In the genomic region with DNA sequence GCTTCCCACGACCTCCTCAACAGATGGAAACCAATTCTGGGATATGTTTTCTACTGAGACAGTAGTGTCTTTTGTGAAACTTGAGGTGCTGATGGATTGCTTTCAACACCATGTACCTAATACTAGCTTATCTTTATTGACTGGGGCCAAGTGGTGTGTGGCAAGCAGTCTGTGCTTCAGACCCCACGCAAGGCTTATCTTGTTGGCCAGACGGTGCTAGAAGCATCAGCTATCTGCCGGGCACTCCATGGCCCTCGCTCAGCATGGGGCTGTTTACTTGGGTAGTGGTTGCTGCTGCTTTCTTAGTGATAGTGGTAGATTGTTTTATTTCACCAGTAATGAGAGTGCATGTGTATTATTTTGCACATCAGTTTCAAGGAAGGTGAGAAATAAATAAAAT, we compare ENCODE assay signal across 20 mouse cellular contexts. TPM values are rescaled to one million over a fixed set of nuclear protein-coding genes. Genes with fewer than 3 reads are reported as not detected.
DNase-seq lines count a peak whose midpoint lies in the region; ATAC-seq and TF ChIP-seq lines count a peak whose summit lies in the region.
"Had no signal": no experiment of that assay in that cellular context is flagged by ENCODE, and none has a peak within 500 bp of the region (broad histone marks: within the 10 kb centered on the region; RNA-seq: fewer than 3 reads in every experiment).

No protein-coding gene starts in this region.

- TF ChIP-seq CTCF in forebrain, postnatal 0 days (IDR thresholded peaks at IDR 0.05; ENCODE audit: low read depth), result no peak

- H3K4me3 ChIP-seq in liver, embryonic 16.5 days (ENCODE audit: low read depth, low read length), result no peak overlapping the region
- H3K4me3 ChIP-seq in forebrain, postnatal 0 days (ENCODE audit: low read depth, low read length), result no peak overlapping the region
- no peak overlapping the region for H3K4me3 ChIP-seq in midbrain, embryonic 10.5 days
- H3K4me3 ChIP-seq: embryonic facial prominence, embryonic 12.5 days; forebrain, embryonic 13.5 days; midbrain, embryonic 12.5 days had no signal

- peaks cover 58% of the 10 kb centered on the region for H3K4me1 ChIP-seq in liver, embryonic 16.5 days (ENCODE audit: control insufficient read depth, low read depth, low read length)
- no peaks in the 10 kb centered on the region for H3K4me1 ChIP-seq in forebrain, postnatal 0 days (ENCODE audit: insufficient read depth)
- no peaks in the 10 kb centered on the region for H3K4me1 ChIP-seq in midbrain, embryonic 10.5 days
- H3K4me1 ChIP-seq: embryonic facial prominence, embryonic 12.5 days; forebrain, embryonic 13.5 days; midbrain, embryonic 12.5 days had no signal

- H3K4me2 ChIP-seq in liver, embryonic 16.5 days (ENCODE audit: low read depth, low read length), result peak overlapping the region; percentile 54
- no peak overlapping the region for H3K4me2 ChIP-seq in forebrain, postnatal 0 days (ENCODE audit: low read depth)
- H3K4me2 ChIP-seq: embryonic facial prominence, embryonic 12.5 days; forebrain, embryonic 13.5 days; midbrain, embryonic 12.5 days had no signal

- DNase-seq in spleen, adult 12 weeks (ENCODE audit: low spot score), result peak; percentile 74
- DNase-seq in spleen, adult 18-20 months, result no peak
- no peak for DNase-seq in MN1 (ENCODE audit: low spot score)
- DNase-seq in forebrain, postnatal 0 days, result no peak
- no peak for DNase-seq in midbrain, embryonic 10.5 days (ENCODE audit: low spot score)
- DNase-seq: cerebellum, adult 9-11 months; gastrocnemius, postnatal 10 days; thymus, postnatal 4 days had no signal

- peak; percentile 92 for ATAC-seq in erythroblast, adult 5-6 weeks (replicated peaks; ENCODE audit: low FRiP score, poor library complexity, severe bottlenecking)
- ATAC-seq in liver, embryonic 16.5 days (ENCODE audit: low read depth), result peak; percentile 99
- no peak for ATAC-seq in forebrain, postnatal 0 days
- ATAC-seq: forebrain, embryonic 13.5 days had no signal

- WGBS in liver, embryonic 16.5 days (ENCODE audit: insufficient replicate concordance), result 18% methylated on average over 5 of the region's 5 CpGs
- 94% methylated on average over 5 of the region's 5 CpGs for WGBS in forebrain, postnatal 0 days
- WGBS in midbrain, embryonic 10.5 days, result 85% methylated on average over 5 of the region's 5 CpGs

- no peaks in the 10 kb centered on the region for H3K27me3 ChIP-seq in liver, embryonic 16.5 days (ENCODE audit: control insufficient read depth, insufficient read depth, low read depth, low read length)
- no peaks in the 10 kb centered on the region for H3K27me3 ChIP-seq in forebrain, postnatal 0 days (ENCODE audit: insufficient read depth, low read length)
- H3K27me3 ChIP-seq in midbrain, embryonic 10.5 days (ENCODE audit: low read depth, poor library complexity, severe bottlenecking), result no peaks in the 10 kb centered on the region
- H3K27me3 ChIP-seq: embryonic facial prominence, embryonic 12.5 days; forebrain, embryonic 13.5 days; midbrain, embryonic 12.5 days had no signal

- peaks cover 66% of the 10 kb centered on the region for H3K36me3 ChIP-seq in liver, embryonic 16.5 days (ENCODE audit: control insufficient read depth, insufficient read depth)
- peaks cover 54% of the 10 kb centered on the region for H3K36me3 ChIP-seq in forebrain, postnatal 0 days (ENCODE audit: insufficient read depth)
- H3K36me3 ChIP-seq in midbrain, embryonic 10.5 days, result peaks cover 85% of the 10 kb centered on the region

- peak overlapping the region; percentile 54 for H3K9ac ChIP-seq in liver, embryonic 16.5 days (ENCODE audit: low read depth, low read length)
- no peak overlapping the region for H3K9ac ChIP-seq in forebrain, postnatal 0 days
- H3K9ac ChIP-seq: embryonic facial prominence, embryonic 12.5 days; forebrain, embryonic 13.5 days; midbrain, embryonic 12.5 days had no signal

- H3K9me3 ChIP-seq in liver, embryonic 16.5 days (replicated peaks; ENCODE audit: control insufficient read depth, low read length), result no peaks in the 10 kb centered on the region
- no peaks in the 10 kb centered on the region for H3K9me3 ChIP-seq in forebrain, postnatal 0 days (ENCODE audit: low read length)
- no peaks in the 10 kb centered on the region for H3K9me3 ChIP-seq in midbrain, embryonic 10.5 days (replicated peaks)
- H3K9me3 ChIP-seq: embryonic facial prominence, embryonic 12.5 days; forebrain, embryonic 13.5 days; midbrain, embryonic 12.5 days had no signal

- peak overlapping the region; percentile 93 for H3K27ac ChIP-seq in liver, embryonic 16.5 days (ENCODE audit: low read length)
- no peak overlapping the region for H3K27ac ChIP-seq in forebrain, postnatal 0 days (ENCODE audit: low read depth, low read length)
- no peak overlapping the region for H3K27ac ChIP-seq in midbrain, embryonic 10.5 days (replicated peaks)
- H3K27ac ChIP-seq: embryonic facial prominence, embryonic 12.5 days; forebrain, embryonic 13.5 days; kidney, postnatal 0 days; midbrain, embryonic 12.5 days had no signal

RNA-seq across cellular contexts. Expression of a gene that starts 11.1 kb away (rescaled TPM):
- 432 and 436 TPM in 2 replicates for total RNA-seq in erythroblast, adult 5-6 weeks (2015; ENCODE audit: low replicate concordance)
- total RNA-seq in erythroblast, adult 5-6 weeks (2017; ENCODE audit: low replicate concordance), result 440 and 446 TPM in 2 replicates
- 163 and 174 TPM in 2 replicates for polyA plus RNA-seq in liver, embryonic 16.5 days (2015; fragmentation: Nextera tagmentation; extraction: Ambion mirVana)
- total RNA-seq in forebrain, postnatal 0 days (2014; rRNA removed), result 80.0 and 82.0 TPM in 2 replicates
- 62.2 and 68.2 TPM in 2 replicates for polyA plus RNA-seq in forebrain, postnatal 0 days (2015; fragmentation: Nextera tagmentation; extraction: Ambion mirVana)
- polyA plus RNA-seq in midbrain, embryonic 10.5 days (2016; fragmentation: Nextera tagmentation; extraction: Ambion mirVana), result 74.3 and 75.7 TPM in 2 replicates

RNA-seq across cellular contexts. Expression of a gene that starts 20.9 kb away (rescaled TPM):
- total RNA-seq in erythroblast, adult 5-6 weeks (2015; ENCODE audit: low replicate concordance), result 31.8 and 39.6 TPM in 2 replicates
- 26.8 and 53.9 TPM in 2 replicates for total RNA-seq in erythroblast, adult 5-6 weeks (2017; ENCODE audit: low replicate concordance)
- 18.3 and 19.2 TPM in 2 replicates for polyA plus RNA-seq in liver, embryonic 16.5 days (2015; fragmentation: Nextera tagmentation; extraction: Ambion mirVana)
- total RNA-seq in forebrain, postnatal 0 days (2014; rRNA removed), result 9.2 and 16.0 TPM in 2 replicates
- 9.5 and 14.5 TPM in 2 replicates for polyA plus RNA-seq in forebrain, postnatal 0 days (2015; fragmentation: Nextera tagmentation; extraction: Ambion mirVana)
- 24.5 and 27.9 TPM in 2 replicates for polyA plus RNA-seq in midbrain, embryonic 10.5 days (2016; fragmentation: Nextera tagmentation; extraction: Ambion mirVana)

RNA-seq across cellular contexts. Expression of a gene that starts 29.0 kb away (rescaled TPM):
- 226 and 242 TPM in 2 replicates for total RNA-seq in erythroblast, adult 5-6 weeks (2015; ENCODE audit: low replicate concordance)
- total RNA-seq in erythroblast, adult 5-6 weeks (2017; ENCODE audit: low replicate concordance), result 369 and 410 TPM in 2 replicates
- 33.5 and 34.9 TPM in 2 replicates for polyA plus RNA-seq in liver, embryonic 16.5 days (2015; fragmentation: Nextera tagmentation; extraction: Ambion mirVana)
- 33.5 and 40.0 TPM in 2 replicates for total RNA-seq in forebrain, postnatal 0 days (2014; rRNA removed)
- 26.2 and 33.6 TPM in 2 replicates for polyA plus RNA-seq in forebrain, postnatal 0 days (2015; fragmentation: Nextera tagmentation; extraction: Ambion mirVana)
- polyA plus RNA-seq in midbrain, embryonic 10.5 days (2016; fragmentation: Nextera tagmentation; extraction: Ambion mirVana), result 34.8 TPM in 2 replicates

RNA-seq across cellular contexts. Expression of a gene that starts 40.5 kb away (rescaled TPM):
- not detected in 2 replicates for total RNA-seq in erythroblast, adult 5-6 weeks (2015; ENCODE audit: low replicate concordance)
- not detected in 2 replicates for total RNA-seq in erythroblast, adult 5-6 weeks (2017; ENCODE audit: low replicate concordance)
- not detected in 2 replicates for polyA plus RNA-seq in liver, embryonic 16.5 days (2015; fragmentation: Nextera tagmentation; extraction: Ambion mirVana)
- not detected in 2 replicates for total RNA-seq in forebrain, postnatal 0 days (2014; rRNA removed)
- not detected in 2 replicates for polyA plus RNA-seq in forebrain, postnatal 0 days (2015; fragmentation: Nextera tagmentation; extraction: Ambion mirVana)
- not detected in 2 replicates for polyA plus RNA-seq in midbrain, embryonic 10.5 days (2016; fragmentation: Nextera tagmentation; extraction: Ambion mirVana)
- total RNA-seq: adrenal gland, postnatal 4 days; gastrocnemius, postnatal 10 days; layer of hippocampus, postnatal 10 days; left cerebral cortex, postnatal 36 days had no signal
- polyA plus RNA-seq: embryonic facial prominence, embryonic 12.5 days; forebrain, embryonic 13.5 days; heart, embryonic 16.5 days; kidney, postnatal 0 days; lung, embryonic 16.5 days; midbrain, embryonic 12.5 days; small intestine, adult 2 months had no signal
